Mouse (Mus musculus) effector memory CD4-positive, alpha-beta T cell, adult 7 months (primary cell): ENCODE results near the gene Olfr982. TPM values are rescaled to one million over a fixed set of nuclear protein-coding genes. Genes with fewer than 3 reads are reported as not detected.

ENCODE experiments used
- polyA plus RNA-seq: library from polyadenylated mRNA; unstranded; fragments of 100-300 nt; shearing (Covaris generic); gene quantifications from one replicate; pipeline ENCODE4 v1.2.1, GENCODE M21; 2017

Olfr982 gene
- 0.55 TPM for polyA plus RNA-seq

DNA sequence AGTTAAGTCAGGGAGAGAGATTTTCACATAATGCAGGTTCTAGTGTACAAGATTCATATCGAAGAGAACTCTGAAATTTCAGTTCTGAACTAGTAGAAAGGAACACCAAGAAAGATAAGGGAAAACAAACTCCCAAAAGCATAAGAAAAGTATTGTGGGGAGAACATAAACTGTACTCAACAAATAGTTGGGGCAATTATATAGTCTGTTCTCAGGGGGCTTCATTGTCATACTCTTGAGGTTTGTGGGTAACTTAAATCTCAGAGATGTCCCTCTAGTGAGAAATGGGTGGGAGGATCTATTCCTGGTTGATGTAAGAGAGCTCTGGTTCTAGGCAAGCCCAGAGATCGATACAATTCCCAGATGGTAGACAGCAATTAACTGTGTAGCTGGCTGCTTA is at the start of gene Olfr982:
Olfr982 (plus strand) TSS at position 301 of the 400 bp plus-strand sequence.

DNA sequence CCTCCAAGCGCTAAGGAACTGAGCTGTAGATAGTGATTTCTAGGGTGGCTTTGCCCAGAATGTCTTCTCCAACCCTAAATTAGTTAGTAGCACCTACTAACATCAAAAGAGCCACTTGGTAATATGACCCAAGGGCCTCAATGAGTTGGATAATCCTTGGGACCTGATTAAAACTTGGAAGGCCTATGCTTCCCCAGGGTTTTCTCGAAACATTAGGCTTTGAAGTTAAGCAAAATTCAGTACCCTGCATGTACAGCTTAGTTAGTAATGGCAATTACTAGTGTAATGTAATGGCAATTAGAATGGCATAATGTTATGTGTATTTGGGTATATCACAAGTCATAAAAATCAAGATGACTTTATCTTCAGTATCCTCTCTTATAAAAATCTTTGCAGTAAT is 19.9 kb downstream of the Olfr982 start, which contains the start of gene Olfr983:
Olfr983 (minus strand) TSS at position 101 of the 400 bp plus-strand sequence.

DNA sequence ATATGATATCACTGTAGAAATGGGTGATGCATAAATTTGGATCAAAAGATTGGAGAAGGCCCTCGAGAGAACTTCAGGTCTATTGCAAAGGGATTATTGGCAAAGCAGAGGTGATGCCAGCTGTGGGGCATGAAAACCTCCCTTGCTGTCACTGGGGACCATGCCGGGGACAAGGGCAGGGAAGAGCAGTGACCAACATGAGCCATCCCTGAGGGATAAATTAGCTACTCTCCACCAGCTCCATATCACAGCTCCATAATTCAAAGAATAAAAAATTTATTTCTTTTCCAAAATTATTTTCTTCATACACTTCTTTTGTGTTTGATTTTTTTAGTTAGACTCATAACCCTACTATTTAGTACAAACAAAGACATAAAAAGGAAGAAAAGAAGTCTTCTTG is 40.5 kb downstream of the Olfr982 start, which contains the start of gene Olfr984:
Olfr984 (minus strand) TSS at position 101 of the 400 bp plus-strand sequence.

Other genes starting within 250 kb of the Olfr982 start
- not detected for gene Olfr971, start 237.0 kb upstream of the Olfr982 start, polyA plus RNA-seq
- not detected for gene Olfr972, start 207.4 kb upstream of the Olfr982 start, polyA plus RNA-seq
- gene Olfr229, start 166.5 kb upstream of the Olfr982 start, polyA plus RNA-seq = not detected
- 0.24 TPM for gene Olfr974, start 136.3 kb upstream of the Olfr982 start, polyA plus RNA-seq
- gene Olfr975, start 121.8 kb upstream of the Olfr982 start, polyA plus RNA-seq = not detected
- gene Olfr976, start 112.7 kb upstream of the Olfr982 start, polyA plus RNA-seq = not detected
- gene Olfr978, start 81.7 kb upstream of the Olfr982 start, polyA plus RNA-seq = 0.49 TPM
- gene Olfr979, start 70.4 kb upstream of the Olfr982 start, polyA plus RNA-seq = not detected
- gene Olfr980, start 64.2 kb upstream of the Olfr982 start, polyA plus RNA-seq = 0.12 TPM
- gene Olfr981, start 52.4 kb upstream of the Olfr982 start, polyA plus RNA-seq = not detected
- gene Olfr983, start 19.8 kb downstream of the Olfr982 start, polyA plus RNA-seq = not detected
- not detected for gene Olfr984, start 40.4 kb downstream of the Olfr982 start, polyA plus RNA-seq
- gene Olfr985, start 56.4 kb downstream of the Olfr982 start, polyA plus RNA-seq = not detected
- gene Tmem225, start 74.3 kb downstream of the Olfr982 start, polyA plus RNA-seq = 0.39 TPM
- gene Olfr986, start 107.1 kb downstream of the Olfr982 start, polyA plus RNA-seq = 0.11 TPM
- gene Zfp202, start 118.5 kb downstream of the Olfr982 start, polyA plus RNA-seq = 1.2 TPM
- 0.16 TPM for gene Scn3b, start 195.4 kb downstream of the Olfr982 start, polyA plus RNA-seq